Mouse (Mus musculus): ENCODE results near the gene Lta. TPM values are rescaled to one million over a fixed set of nuclear protein-coding genes. Genes with fewer than 3 reads are reported as not detected.

Lta gene
- total and polyA plus RNA-seq, 3 experiments, result 0.24 TPM; not detected in 2

GRCm38 (mm10) chr17:35186681-35187080 lies 18.5 kb downstream of the Lta start:
- peak overlapping the region; percentile 64 for H3K9ac ChIP-seq (ENCODE audit: control insufficient read depth, low read depth, low read length, poor library complexity, severe bottlenecking)
- DNase-seq (ENCODE audit: low read depth, low spot score), result peak; percentile 80
- H3K36me3 ChIP-seq (ENCODE audit: control insufficient read depth in 1 of 2, insufficient read depth in 2 of 2, low read length in 2 of 2), result peaks cover 0 to 37% of the 10 kb centered on the region in 2 experiments; a peak in 2 of 4 replicates
- H3K4me1 ChIP-seq (ENCODE audit: control insufficient read depth in 1 of 2, insufficient read depth in 2 of 2, low read length in 2 of 2), result peaks cover 17 to 43% of the 10 kb centered on the region in 2 experiments
- no peaks in the 10 kb centered on the region for H3K9me3 ChIP-seq (replicated peaks; ENCODE audit: insufficient read depth, low read length)
- 0 out of 2 replicates have a peak, but pooled peaks have one; percentile 20 for TF ChIP-seq NELFE (IDR thresholded peaks at IDR 0.05; ENCODE audit: low read depth, low read length)
- no peak for TF ChIP-seq RAD21 (IDR thresholded peaks at IDR 0.05; ENCODE audit: low read depth, low read length)
- TF ChIP-seq ZNF384 (IDR thresholded peaks at IDR 0.05; ENCODE audit: low read depth, low read length), result peak; percentile 64
- 0 out of 2 replicates have a peak, but pooled peaks have one; percentile 21 for TF ChIP-seq MAZ (IDR thresholded peaks at IDR 0.05; ENCODE audit: low read depth, low read length)
- no peak for TF ChIP-seq USF1 (IDR thresholded peaks at IDR 0.05; ENCODE audit: low read depth, low read length)
- TF ChIP-seq RCOR1 (IDR thresholded peaks at IDR 0.05; ENCODE audit: low read depth, low read length), result no peak; the same call in 1 of the 2 replicates
- 0 out of 2 replicates have a peak, but pooled peaks have one; percentile 51 for TF ChIP-seq CHD1 (IDR thresholded peaks at IDR 0.05; ENCODE audit: low read depth, low read length)
- H3K79me2 ChIP-seq (ENCODE audit: control insufficient read depth, insufficient read depth, low read length, poor library complexity), result no peaks in the 10 kb centered on the region
- peak overlapping the region; percentile 57 to 65 for H3K4me3 ChIP-seq (ENCODE audit: control insufficient read depth in 1 of 2, insufficient read depth in 1 of 2, low read depth in 2 of 2, low read length in 2 of 2)
- peak overlapping the region; percentile 81 for H3K27ac ChIP-seq (ENCODE audit: control insufficient read depth, low read depth, low read length)
- no peaks in the 10 kb centered on the region for H3K27me3 ChIP-seq (ENCODE audit: control insufficient read depth in 1 of 2, insufficient read depth in 2 of 2, low read length in 2 of 2)

DNA sequence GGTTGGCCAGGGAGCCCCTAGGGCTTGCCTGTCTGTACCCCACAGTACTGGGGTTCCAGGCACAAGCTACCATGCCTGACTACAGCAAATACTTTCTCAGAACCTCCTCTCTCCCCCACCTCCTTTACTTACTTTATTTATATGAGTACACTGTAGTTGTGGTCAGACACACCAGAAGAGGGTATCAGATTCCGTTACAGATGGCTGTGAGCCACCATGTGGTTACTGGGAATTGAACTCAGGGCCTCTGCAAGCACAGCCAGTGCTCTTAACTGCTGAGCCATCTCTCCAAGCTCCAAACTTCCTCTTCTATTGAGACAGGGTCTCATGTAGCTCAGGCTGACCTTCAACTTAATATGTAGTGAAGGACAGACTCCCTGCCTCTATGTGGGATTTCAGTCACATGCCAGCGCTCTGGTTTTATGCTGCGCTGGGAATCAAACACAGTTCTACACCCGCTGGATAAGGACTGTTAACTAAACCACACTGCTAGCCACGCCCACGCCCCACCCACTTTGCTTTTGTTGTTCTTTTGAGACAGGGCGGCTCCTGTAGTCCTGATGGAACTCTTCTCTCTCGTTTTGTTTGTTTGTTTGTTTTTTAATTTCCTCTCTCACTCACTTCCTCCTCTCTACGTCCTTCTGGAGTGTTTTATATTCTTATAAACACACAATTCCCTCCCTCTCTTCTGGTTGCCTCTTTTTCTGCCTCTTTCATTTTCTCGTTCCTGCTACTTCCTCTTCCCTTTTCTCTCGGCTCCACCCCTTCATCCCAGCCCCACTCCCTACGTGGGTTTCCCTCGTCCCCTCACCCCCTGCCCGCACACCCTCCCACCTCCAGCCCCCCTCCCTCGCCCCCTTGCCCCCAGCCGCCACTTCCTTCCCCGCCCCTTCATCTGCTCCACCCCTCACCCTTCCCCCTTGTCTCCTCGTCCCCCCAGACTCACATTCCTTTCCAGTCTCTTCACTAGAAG lies 19.2 kb downstream of the Lta start:
- Histone ChIP-seq H3K9me3 (replicated peaks; ENCODE audit: insufficient read depth, low read length) (no peaks in the 10 kb centered on the region), H3K36me3 (ENCODE audit: control insufficient read depth in 1 of 2, insufficient read depth in 2 of 2, low read length in 2 of 2) (peaks cover 0 to 33% of the 10 kb centered on the region in 2 experiments; a peak in 2 of 4 replicates), H3K4me3 (ENCODE audit: control insufficient read depth in 1 of 2, insufficient read depth in 1 of 2, low read depth in 2 of 2, low read length in 2 of 2) (peak overlapping the region; percentile 79 to 86), H3K4me1 (ENCODE audit: control insufficient read depth in 1 of 2, insufficient read depth in 2 of 2, low read length in 2 of 2) (peaks cover 15 to 43% of the 10 kb centered on the region in 2 experiments), H3K27me3 (ENCODE audit: control insufficient read depth in 1 of 2, insufficient read depth in 2 of 2, low read length in 2 of 2) (no peaks in the 10 kb centered on the region), H3K79me2 (ENCODE audit: control insufficient read depth, insufficient read depth, low read length, poor library complexity) (no peaks in the 10 kb centered on the region), H3K9ac (ENCODE audit: control insufficient read depth, low read depth, low read length, poor library complexity, severe bottlenecking) (peak overlapping the region; percentile 79), H3K27ac (ENCODE audit: control insufficient read depth, low read depth, low read length) (peak overlapping the region; percentile 93)
- DNase-seq (ENCODE audit: low read depth, low spot score), result peak; percentile 95
- TF ChIP-seq KAT2A (conservative IDR thresholded peaks at IDR 0.05; ENCODE audit: low read depth, low read length) (no peak), TCF12 (IDR thresholded peaks at IDR 0.05; ENCODE audit: low read depth, low read length) (0 out of 2 replicates have a peak, but pooled peaks have one; percentile 37), EP300 (IDR thresholded peaks at IDR 0.05; ENCODE audit: low read depth in 1 of 2, low read length in 2 of 2) (peak in 1 of 2 experiments; percentile 38; a peak in 3 of 4 replicates), SMC3 (IDR thresholded peaks at IDR 0.05; ENCODE audit: low read depth, low read length) (0 out of 2 replicates have a peak, but pooled peaks have one; percentile 12), USF1 (IDR thresholded peaks at IDR 0.05; ENCODE audit: low read depth, low read length) (peak; percentile 70), MXI1 (IDR thresholded peaks at IDR 0.05; ENCODE audit: low read depth, low read length) (peak; percentile 64; the same call in 1 of the 2 replicates), MAFK (IDR thresholded peaks at IDR 0.05; ENCODE audit: borderline replicate concordance, low read depth, low read length) (0 out of 2 replicates have a peak, but pooled peaks have one; percentile 37), UBTF (IDR thresholded peaks at IDR 0.05; ENCODE audit: borderline replicate concordance, insufficient read depth, low read depth, low read length) (no peak), BHLHE40 (IDR thresholded peaks at IDR 0.05; ENCODE audit: borderline replicate concordance, low read depth, low read length) (peak; percentile 75; the same call in 1 of the 2 replicates), MAZ (IDR thresholded peaks at IDR 0.05; ENCODE audit: low read depth, low read length) (no peak), MYC (IDR thresholded peaks at IDR 0.05; ENCODE audit: low read depth, low read length) (peak; percentile 88), RAD21 (IDR thresholded peaks at IDR 0.05; ENCODE audit: low read depth, low read length) (no peak), CHD2 (IDR thresholded peaks at IDR 0.05; ENCODE audit: low read length) (no peak), NELFE (IDR thresholded peaks at IDR 0.05; ENCODE audit: low read depth, low read length) (peak; percentile 47; the same call in 1 of the 2 replicates), E2F4 (IDR thresholded peaks at IDR 0.05; ENCODE audit: borderline replicate concordance, low read depth, low read length) (no peak), TAL1 (IDR thresholded peaks at IDR 0.05; ENCODE audit: low read length) (peak; percentile 24; the same call in 1 of the 2 replicates), HCFC1 (IDR thresholded peaks at IDR 0.05; ENCODE audit: low read depth, low read length) (peak; percentile 47; the same call in 1 of the 2 replicates), USF2 (IDR thresholded peaks at IDR 0.05; ENCODE audit: borderline replicate concordance in 1 of 2, insufficient read depth in 1 of 2, low read depth in 1 of 2, low read length in 2 of 2) (no peak), ZNF384 (IDR thresholded peaks at IDR 0.05; ENCODE audit: low read depth, low read length) (0 out of 2 replicates have a peak, but pooled peaks have one; percentile 11), GATA1 (IDR thresholded peaks at IDR 0.05; ENCODE audit: low read depth, low read length) (0 out of 2 replicates have a peak, but pooled peaks have one; percentile 2), NRF1 (IDR thresholded peaks at IDR 0.05; ENCODE audit: insufficient read depth, low read depth, low read length, poor library complexity, severe bottlenecking) (no peak), RCOR1 (IDR thresholded peaks at IDR 0.05; ENCODE audit: low read depth, low read length) (no peak), CHD1 (IDR thresholded peaks at IDR 0.05; ENCODE audit: low read depth, low read length) (no peak), JUND (IDR thresholded peaks at IDR 0.05; ENCODE audit: low read depth, low read length) (no peak), ELF1 (IDR thresholded peaks at IDR 0.05; ENCODE audit: low read depth, low read length) (peak; percentile 76)
